Mouse (Mus musculus): ENCODE results near the gene Sergef. TPM values are rescaled to one million over a fixed set of nuclear protein-coding genes. Genes with fewer than 3 reads are reported as not detected.
"Not testable (repeated sequence)": the region's sequence is repeated elsewhere in the genome, so short reads cannot be mapped to it uniquely, and the experiment has no call there.

Gene Sergef
- total and polyA plus RNA-seq, 3 experiments: 2.9 to 5.1 (median 3.6) TPM

- no peaks in the 10 kb centered on the region for H3K36me3 ChIP-seq (ENCODE audit: control insufficient read depth, insufficient read depth, low read length)
- no peak overlapping the region for H3K9ac ChIP-seq (ENCODE audit: low read depth, low read length)
- WGBS: 35% methylated on average over 2 of the region's 2 CpGs
- no peaks in the 10 kb centered on the region for H3K79me2 ChIP-seq (replicated peaks; ENCODE audit: control insufficient read depth, insufficient read depth, low read length)
- H3K27ac ChIP-seq: no peak overlapping the region
- no peak for TF ChIP-seq EP300 (IDR thresholded peaks at IDR 0.05; ENCODE audit: insufficient read depth, low read depth, low read length)
- TF ChIP-seq CTCF (IDR thresholded peaks at IDR 0.05): no peak
- TF ChIP-seq POLR2A (IDR thresholded peaks at IDR 0.05; ENCODE audit: insufficient read depth, low read depth, low read length): no peak
- no peak for DNase-seq
- no peak overlapping the region for H3K4me3 ChIP-seq
- intact Hi-C loops (cut with DNase I): no loop called here
- 0 out of 2 replicates have a peak, but pooled peaks cover 2% of the 10 kb centered on the region for H3K27me3 ChIP-seq (ENCODE audit: control insufficient read depth, insufficient read depth, low read length)
- no peaks in the 10 kb centered on the region for H3K4me1 ChIP-seq (ENCODE audit: control insufficient read depth, insufficient read depth, low read length)
These were observed 12.7 kb upstream of the Sergef start for GRCm38 (mm10) chr7:46652279-46652678.

GRCm38 (mm10) chr7:46650231-46650630 is 10.6 kb upstream of the Sergef start:
- DNase-seq; H3K4me1 ChIP-seq (ENCODE audit: control insufficient read depth, insufficient read depth, low read length); H3K27me3 ChIP-seq (ENCODE audit: control insufficient read depth, insufficient read depth, low read length); H3K27ac ChIP-seq; H3K36me3 ChIP-seq (ENCODE audit: control insufficient read depth, insufficient read depth, low read length); H3K9ac ChIP-seq (ENCODE audit: low read depth, low read length); H3K79me2 ChIP-seq (replicated peaks; ENCODE audit: control insufficient read depth, insufficient read depth, low read length); H3K4me3 ChIP-seq; intact Hi-C loops (cut with DNase I): not testable (repeated sequence)
- WGBS: 41% methylated on average over 5 of the region's 5 CpGs

- no peaks in the 10 kb centered on the region for H3K79me2 ChIP-seq (replicated peaks; ENCODE audit: control insufficient read depth, insufficient read depth, low read length)
- H3K4me3 ChIP-seq: no peak overlapping the region
- no peak for TF ChIP-seq CTCF (IDR thresholded peaks at IDR 0.05)
- TF ChIP-seq POLR2A (IDR thresholded peaks at IDR 0.05; ENCODE audit: insufficient read depth, low read depth, low read length): no peak
- no peak for TF ChIP-seq EP300 (IDR thresholded peaks at IDR 0.05; ENCODE audit: insufficient read depth, low read depth, low read length)
- WGBS: 63% methylated on average over 4 of the region's 4 CpGs
- intact Hi-C loops (cut with DNase I): no loop called here
- 0 out of 2 replicates have a peak, but pooled peaks cover 2% of the 10 kb centered on the region for H3K27me3 ChIP-seq (ENCODE audit: control insufficient read depth, insufficient read depth, low read length)
- no peak overlapping the region for H3K9ac ChIP-seq (ENCODE audit: low read depth, low read length)
- H3K36me3 ChIP-seq (ENCODE audit: control insufficient read depth, insufficient read depth, low read length): no peaks in the 10 kb centered on the region
- H3K27ac ChIP-seq: no peak overlapping the region
- DNase-seq: no peak
- H3K4me1 ChIP-seq (ENCODE audit: control insufficient read depth, insufficient read depth, low read length): no peaks in the 10 kb centered on the region
These were observed 9.0 kb upstream of the Sergef start for GRCm38 (mm10) chr7:46648431-46649140.

GRCm38 (mm10) chr7:46643172-46643571 is 3.6 kb upstream of the Sergef start:
- Histone ChIP-seq H3K27me3 (ENCODE audit: control insufficient read depth, insufficient read depth, low read length) (0 out of 2 replicates have a peak, but pooled peaks cover 2% of the 10 kb centered on the region), H3K79me2 (replicated peaks; ENCODE audit: control insufficient read depth, insufficient read depth, low read length) (no peaks in the 10 kb centered on the region), H3K36me3 (ENCODE audit: control insufficient read depth, insufficient read depth, low read length) (no peaks in the 10 kb centered on the region), H3K27ac (no peak overlapping the region), H3K4me3 (no peak overlapping the region), H3K9ac (ENCODE audit: low read depth, low read length) (no peak overlapping the region), H3K4me1 (ENCODE audit: control insufficient read depth, insufficient read depth, low read length) (no peaks in the 10 kb centered on the region)
- TF ChIP-seq CTCF (IDR thresholded peaks at IDR 0.05) (no peak), EP300 (IDR thresholded peaks at IDR 0.05; ENCODE audit: insufficient read depth, low read depth, low read length) (no peak), POLR2A (IDR thresholded peaks at IDR 0.05; ENCODE audit: insufficient read depth, low read depth, low read length) (no peak)
- WGBS: 73% methylated on average over 1 of the region's 1 CpGs
- intact Hi-C loops (cut with DNase I): no loop called here
- DNase-seq: no peak

- 12% methylated on average over 17 of the region's 17 CpGs for WGBS
These were observed 455 bp upstream of the Sergef start for GRCm38 (mm10) chr7:46640062-46640461.

GRCm38 (mm10) chr7:46638889-46639691 is 517 bp downstream of the Sergef start:
- H3K9ac ChIP-seq (ENCODE audit: low read depth, low read length): peak overlapping the region; percentile 78
- H3K27me3 ChIP-seq (ENCODE audit: control insufficient read depth, insufficient read depth, low read length): no peaks in the 10 kb centered on the region
- 18% methylated on average over 32 of the region's 32 CpGs for WGBS
- H3K36me3 ChIP-seq (ENCODE audit: control insufficient read depth, insufficient read depth, low read length): no peaks in the 10 kb centered on the region
- TF ChIP-seq POLR2A (IDR thresholded peaks at IDR 0.05; ENCODE audit: insufficient read depth, low read depth, low read length): no peak
- no peak for TF ChIP-seq EP300 (IDR thresholded peaks at IDR 0.05; ENCODE audit: insufficient read depth, low read depth, low read length)
- no peak for TF ChIP-seq CTCF (IDR thresholded peaks at IDR 0.05)
- no peaks in the 10 kb centered on the region for H3K4me1 ChIP-seq (ENCODE audit: control insufficient read depth, insufficient read depth, low read length)
- intact Hi-C loops (cut with DNase I): no loop called here
- peak overlapping the region; percentile 59 for H3K27ac ChIP-seq
- no peaks in the 10 kb centered on the region for H3K79me2 ChIP-seq (replicated peaks; ENCODE audit: control insufficient read depth, insufficient read depth, low read length)
- H3K4me3 ChIP-seq: peak overlapping the region; percentile 59
- DNase-seq: peak in 1 of 2 experiments; percentile 6

More at GRCm38 (mm10) chr7:46640062-46640461, 455 bp upstream of the Sergef start:
- TF ChIP-seq POLR2A (IDR thresholded peaks at IDR 0.05; ENCODE audit: insufficient read depth, low read depth, low read length) (no peak), EP300 (IDR thresholded peaks at IDR 0.05; ENCODE audit: insufficient read depth, low read depth, low read length) (no peak)
- Histone ChIP-seq H3K27ac (peak overlapping the region; percentile 59), H3K9ac (ENCODE audit: low read depth, low read length) (peak overlapping the region; percentile 58), H3K36me3 (ENCODE audit: control insufficient read depth, insufficient read depth, low read length) (no peaks in the 10 kb centered on the region), H3K79me2 (replicated peaks; ENCODE audit: control insufficient read depth, insufficient read depth, low read length) (no peaks in the 10 kb centered on the region), H3K27me3 (ENCODE audit: control insufficient read depth, insufficient read depth, low read length) (no peaks in the 10 kb centered on the region), H3K4me3 (peak overlapping the region; percentile 59), H3K4me1 (ENCODE audit: control insufficient read depth, insufficient read depth, low read length) (no peaks in the 10 kb centered on the region)
- no peak for DNase-seq
- intact Hi-C loops (cut with DNase I): no loop called here
